Mouse (Mus musculus) hindbrain, embryonic 10.5 days (tissue): ENCODE data around the gene Olfr1086. TPM values are rescaled to one million over a fixed set of nuclear protein-coding genes. Genes with fewer than 3 reads are reported as not detected.
"Not testable (repeated sequence)": the region's sequence is repeated elsewhere in the genome, so short reads cannot be mapped to it uniquely, and the experiment has no call there.

Experiments
- DNase-seq: peaks from one replicate; pipeline ENCODE4 v3.0.0-alpha.2; 2017; ENCODE audit warnings: low spot score
- H3K27ac ChIP-seq: fragments of 300-500 bp; sonication (generic); 2 replicates; pipeline ENCODE4 v1.5.1; 2016; ENCODE audit warnings: mild to moderate bottlenecking, moderate library complexity
- H3K27me3 ChIP-seq: fragments of 300-500 bp; sonication (generic); 2 replicates; pipeline ENCODE4 v1.6.1; 2016; ENCODE audit warnings: mild to moderate bottlenecking; ENCODE audit not compliant: poor library complexity, insufficient read depth, severe bottlenecking
- H3K36me3 ChIP-seq: fragments of 300-500 bp; sonication (generic); 2 replicates; pipeline ENCODE4 v1.6.1; 2016; ENCODE audit warnings: mild to moderate bottlenecking, moderate library complexity
- H3K4me1 ChIP-seq: fragments of 300-500 bp; sonication (generic); replicated peaks from 2 replicates; pipeline ENCODE4 v1.6.1; 2016; ENCODE audit warnings: mild to moderate bottlenecking
- H3K4me3 ChIP-seq: fragments of 300-500 bp; sonication (generic); 2 replicates; pipeline ENCODE4 v1.5.1; 2016; ENCODE audit warnings: mild to moderate bottlenecking, moderate library complexity
- H3K9me3 ChIP-seq: fragments of 300-500 bp; sonication (generic); 2 replicates; pipeline ENCODE4 v1.6.1; 2016; ENCODE audit warnings: mild to moderate bottlenecking, moderate library complexity
- WGBS: fragments of 180-500 bp; shearing (Covaris S2); methylation state at CpG from one replicate; pipeline ENCODE4 v1.1.7; 2016; 5-methylcytosine and 5-hydroxymethylcytosine counted together
- polyA plus RNA-seq: library from polyadenylated mRNA; unstranded; fragments of >200 nt; fragmentation: Nextera tagmentation; extraction: Ambion mirVana; gene quantifications from 2 replicates; pipeline ENCODE4 v1.2.1, GENCODE M21; 2016

Olfr1086 gene
- not detected in 2 replicates for polyA plus RNA-seq

GRCm38 (mm10) chr2:86679992-86680391, at the start of gene Olfr1086:
TSS of gene Olfr1086 (minus strand) at chr2:86680092.
- H3K27ac ChIP-seq = no peak within 1 kb of the TSS
- H3K4me3 ChIP-seq = no peak within 1 kb of the TSS
- DNase-seq = no peak
- H3K27me3 ChIP-seq = no peaks in the 10 kb centered on the region
- H3K36me3 ChIP-seq = no peaks in the 10 kb centered on the region
- H3K4me1 ChIP-seq = no peaks in the 10 kb centered on the region
- no peaks in the 10 kb centered on the region for H3K9me3 ChIP-seq
- WGBS = 89% methylated on average over 2 of the region's 2 CpGs

GRCm38 (mm10) chr2:86698295-86698694, 18.4 kb upstream of the Olfr1086 start, which contains the start of gene Olfr1087:
TSS of gene Olfr1087 (minus strand) at chr2:86698395.
- H3K36me3 ChIP-seq = no peaks in the 10 kb centered on the region
- H3K4me3 ChIP-seq = no peak within 1 kb of the TSS
- no peak for DNase-seq
- H3K9me3 ChIP-seq = no peaks in the 10 kb centered on the region
- H3K27me3 ChIP-seq = no peaks in the 10 kb centered on the region
- no peak within 1 kb of the TSS for H3K27ac ChIP-seq
- H3K4me1 ChIP-seq = no peaks in the 10 kb centered on the region

DNA sequence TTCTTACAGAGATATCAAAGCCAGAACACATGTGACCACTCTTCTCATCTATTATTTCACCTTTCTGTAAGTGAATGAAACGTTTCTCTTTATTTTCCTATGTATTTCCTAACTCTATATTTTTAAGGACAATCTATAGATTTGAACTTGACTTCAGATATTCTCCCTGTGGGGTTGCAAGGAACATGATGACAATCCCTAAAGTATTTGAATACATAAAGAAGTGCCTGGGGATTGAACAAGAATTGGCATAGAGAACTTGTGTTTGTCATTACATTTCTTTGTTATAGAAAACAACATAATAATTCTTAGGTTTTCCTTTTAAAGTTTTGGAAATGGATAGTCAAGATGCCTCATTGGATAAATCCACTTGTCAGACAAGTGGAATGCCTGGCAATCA, 18.0 kb downstream of the Olfr1086 start, which contains the start of gene Olfr1085:
Gene Olfr1085, minus strand, starts transcription at position 101 of the 400 bp plus-strand sequence.
- no peak within 1 kb of the TSS for H3K27ac ChIP-seq
- H3K36me3 ChIP-seq = no peaks in the 10 kb centered on the region
- 38% methylated on average over 1 of the region's 1 CpGs for WGBS
- no peaks in the 10 kb centered on the region for H3K4me1 ChIP-seq
- no peaks in the 10 kb centered on the region for H3K9me3 ChIP-seq
- H3K27me3 ChIP-seq = no peaks in the 10 kb centered on the region
- DNase-seq = no peak
- H3K4me3 ChIP-seq = no peak within 1 kb of the TSS

DNA sequence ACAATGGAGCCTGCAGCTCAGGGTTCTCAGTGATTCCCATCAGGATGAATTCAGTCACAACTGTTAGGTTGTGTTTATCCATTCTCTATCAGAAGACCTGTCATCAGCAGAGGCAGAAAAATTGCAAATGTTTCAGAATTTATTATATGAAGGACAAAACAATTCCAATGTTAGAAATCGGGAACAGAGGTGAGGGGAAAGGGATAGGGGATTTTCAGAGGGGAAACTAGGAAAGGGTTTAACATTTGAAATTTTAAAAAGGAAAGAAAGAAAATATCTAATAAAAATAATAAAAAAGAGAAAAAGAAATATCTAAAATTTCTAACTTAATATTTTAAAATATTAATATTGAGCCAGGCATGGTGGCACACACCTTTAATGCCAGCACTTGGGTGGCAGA, 40.3 kb downstream of the Olfr1086 start, which contains the start of gene Olfr1084:
Gene Olfr1084, minus strand, starts transcription at position 101 of the 400 bp plus-strand sequence.
- WGBS = 90% methylated on average over 1 of the region's 1 CpGs
- H3K27ac ChIP-seq, H3K4me1 ChIP-seq, H3K9me3 ChIP-seq, DNase-seq, H3K27me3 ChIP-seq, H3K4me3 ChIP-seq, H3K36me3 ChIP-seq: not testable (repeated sequence)

Other genes starting within 250 kb of the Olfr1086 start
- gene Olfr1065, start 229.5 kb downstream of the Olfr1086 start, polyA plus RNA-seq = not detected in 2 replicates
- gene Olfr1066, start 223.8 kb downstream of the Olfr1086 start, polyA plus RNA-seq = not detected in 2 replicates
- gene Olfr228, start 192.7 kb downstream of the Olfr1086 start, polyA plus RNA-seq = not detected in 2 replicates
- not detected in 2 replicates for gene Olfr1076, start 171.6 kb downstream of the Olfr1086 start, polyA plus RNA-seq
- not detected in 2 replicates for gene Olfr1079, start 137.6 kb downstream of the Olfr1086 start, polyA plus RNA-seq
- not detected in 2 replicates for gene Olfr1080, start 121.9 kb downstream of the Olfr1086 start, polyA plus RNA-seq
- not detected in 2 replicates for gene Olfr1082, start 81.1 kb downstream of the Olfr1086 start, polyA plus RNA-seq
- not detected in 2 replicates for gene Olfr1084, start 40.4 kb downstream of the Olfr1086 start, polyA plus RNA-seq
- gene Olfr1085, start 18.1 kb downstream of the Olfr1086 start, polyA plus RNA-seq = not detected in 2 replicates
- not detected in 2 replicates for gene Olfr1087, start 18.3 kb upstream of the Olfr1086 start, polyA plus RNA-seq
- not detected in 2 replicates for gene Olfr1089, start 53.6 kb upstream of the Olfr1086 start, polyA plus RNA-seq
- gene Olfr1090, start 78.9 kb upstream of the Olfr1086 start, polyA plus RNA-seq = not detected in 2 replicates
- gene Olfr1093, start 102.4 kb upstream of the Olfr1086 start, polyA plus RNA-seq = not detected in 2 replicates
- gene Olfr141, start 129.9 kb upstream of the Olfr1086 start, polyA plus RNA-seq = not detected in 2 replicates
- gene Olfr1094, start 144.6 kb upstream of the Olfr1086 start, polyA plus RNA-seq = not detected in 2 replicates
- gene Olfr1095, start 171.6 kb upstream of the Olfr1086 start, polyA plus RNA-seq = not detected in 2 replicates
- not detected in 2 replicates for gene Gm13723, start 194.7 kb upstream of the Olfr1086 start, polyA plus RNA-seq
- not detected in 2 replicates for gene Olfr1097, start 212.1 kb upstream of the Olfr1086 start, polyA plus RNA-seq
- gene Olfr1098, start 244.5 kb upstream of the Olfr1086 start, polyA plus RNA-seq = not detected in 2 replicates